Mouse (Mus musculus): ENCODE measurements around the gene Rere.

- TF ChIP-seq USF1 (IDR thresholded peaks at IDR 0.05; ENCODE audit: low read depth, low read length) = no peak
- TF ChIP-seq JUN (IDR thresholded peaks at IDR 0.05; ENCODE audit: insufficient read depth, low read depth, low read length) = no peak
- no peak for TF ChIP-seq POLR2A (IDR thresholded peaks at IDR 0.05; ENCODE audit: low read depth, low read length)
- TF ChIP-seq E2F4 (IDR thresholded peaks at IDR 0.05; ENCODE audit: insufficient replicate concordance, low read depth, low read length) = no peak
- no peak for TF ChIP-seq EP300 (IDR thresholded peaks at IDR 0.05; ENCODE audit: low read length)
These were observed 80.7 kb downstream of the Rere start for GRCm38 (mm10) chr4:150361986-150362691.

Data from CH12.LX (cell line).